Mouse (Mus musculus) splenic B cell, adult 2 months (primary cell): ENCODE data around the gene Itpr1.

Source experiments
- DNase-seq: peaks from one replicate; pipeline ENCODE4 v3.0.0-alpha.2; 2011; ENCODE audit warnings: low read depth, low spot score
- H3K27me3 ChIP-seq: 2 replicates; pipeline ENCODE4 v1.6.1; 2012; ENCODE audit warnings: mild to moderate bottlenecking, low read length, moderate library complexity, mixed read lengths; ENCODE audit not compliant: control insufficient read depth, poor library complexity, insufficient read depth, severe bottlenecking
- H3K36me3 ChIP-seq: 2 replicates; pipeline ENCODE4 v1.6.1; 2012; ENCODE audit warnings: mild to moderate bottlenecking, low read length, moderate library complexity, mixed read lengths; ENCODE audit not compliant: control insufficient read depth, poor library complexity, insufficient read depth, severe bottlenecking

The Itpr1 gene

DNA sequence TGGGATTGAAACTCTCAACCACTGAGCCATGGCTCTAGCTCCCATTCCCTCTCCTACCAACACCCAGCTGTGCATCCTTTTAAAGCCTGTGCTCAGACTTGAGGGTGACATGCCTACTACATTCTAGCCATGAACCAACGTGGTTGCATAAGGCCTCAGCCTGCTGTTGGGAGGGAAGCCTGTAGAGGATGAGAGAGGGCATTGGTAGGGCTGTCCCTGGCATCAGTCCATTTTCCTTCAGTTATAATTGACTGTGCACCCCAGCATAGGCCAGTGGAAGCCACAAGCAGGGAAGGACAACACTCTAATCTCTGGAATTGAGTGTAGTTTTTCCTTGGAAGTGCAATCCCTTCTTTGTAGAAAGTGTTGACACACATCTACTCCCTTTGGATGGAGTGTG is 233.9 kb downstream of the Itpr1 start:
- H3K36me3 ChIP-seq = peaks cover 6% of the 10 kb centered on the region
- no peak for DNase-seq
- H3K27me3 ChIP-seq = no peaks in the 10 kb centered on the region

DNA sequence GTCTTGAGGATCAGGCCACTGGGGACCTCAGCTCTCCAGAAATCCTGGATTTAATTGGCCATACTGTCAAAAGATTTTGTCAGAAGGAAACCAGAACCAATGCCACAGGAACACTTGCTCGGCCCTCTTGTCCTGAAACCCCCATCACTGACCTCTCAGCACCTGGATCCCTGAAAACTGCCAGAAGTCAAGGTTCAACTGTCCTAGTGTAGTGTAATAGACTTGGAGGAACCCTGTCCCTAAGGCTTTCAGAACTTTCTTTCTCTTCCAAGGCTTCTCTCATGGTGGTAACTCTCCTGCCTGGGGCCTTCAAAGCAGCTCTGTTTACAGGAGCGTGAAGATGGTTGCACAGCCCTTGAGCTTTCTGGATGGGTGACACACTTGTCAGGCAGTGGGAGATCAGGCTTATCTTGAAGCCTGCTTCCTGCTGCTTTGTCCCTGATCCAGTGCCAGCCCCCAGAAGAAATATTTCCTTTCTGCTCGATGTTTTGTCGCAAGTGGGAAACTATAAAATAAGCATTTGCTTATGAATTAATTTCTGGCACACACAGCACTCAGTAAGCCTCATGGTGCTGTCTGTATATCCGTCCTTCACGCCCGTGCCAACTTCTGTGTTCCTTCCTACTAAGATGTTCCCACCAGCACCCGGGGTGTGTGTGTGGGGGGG is 234.4 kb downstream of the Itpr1 start:
- no peak for DNase-seq
- peaks cover 2% of the 10 kb centered on the region for H3K36me3 ChIP-seq
- H3K27me3 ChIP-seq = no peaks in the 10 kb centered on the region

DNA sequence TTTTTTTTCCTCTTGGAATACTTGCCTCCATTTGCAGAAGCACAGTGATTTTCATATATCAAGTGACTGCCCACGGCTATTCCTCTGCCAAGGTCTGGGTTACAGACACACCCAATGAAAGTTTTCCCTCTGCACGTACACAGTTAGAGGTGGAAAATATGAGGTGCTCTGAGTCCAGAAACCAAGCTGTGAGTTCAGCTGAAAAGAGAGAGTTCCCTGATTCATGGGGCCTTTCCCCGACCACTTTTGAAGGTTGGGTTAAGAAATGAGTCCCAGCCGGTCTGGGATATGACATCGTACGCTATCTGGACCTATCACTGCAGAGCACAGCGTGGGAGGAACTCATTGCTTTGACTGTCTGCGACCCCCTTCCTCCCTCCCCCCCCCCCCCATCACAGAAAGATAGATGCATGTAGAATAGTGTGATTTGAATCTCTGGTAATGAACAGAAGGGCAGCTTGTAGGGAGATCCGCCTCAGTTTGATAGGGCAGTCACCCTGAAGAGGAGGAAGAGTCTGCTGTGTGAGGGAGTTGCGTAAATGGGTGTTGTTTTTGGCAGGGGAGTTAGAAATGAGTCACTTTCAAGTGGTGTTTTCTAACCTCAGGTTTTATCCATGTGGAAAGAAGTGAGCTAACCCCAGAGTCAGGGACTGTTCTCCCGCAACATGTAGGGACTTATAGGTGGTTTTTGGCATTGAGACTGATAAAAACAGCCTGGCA is 235.3 kb downstream of the Itpr1 start:
- Histone ChIP-seq H3K27me3 (no peaks in the 10 kb centered on the region), H3K36me3 (peaks cover 2% of the 10 kb centered on the region)
- no peak for DNase-seq

GRCm38 (mm10) chr6:108448864-108449263 is 236.0 kb downstream of the Itpr1 start:
- DNase-seq = no peak
- H3K36me3 ChIP-seq = peaks cover 2% of the 10 kb centered on the region
- H3K27me3 ChIP-seq = no peaks in the 10 kb centered on the region

GRCm38 (mm10) chr6:108451536-108451935 is 238.6 kb downstream of the Itpr1 start:
- H3K36me3 ChIP-seq = peaks cover 2% of the 10 kb centered on the region; the same call in 1 of the 2 replicates
- no peak for DNase-seq
- H3K27me3 ChIP-seq = no peaks in the 10 kb centered on the region

DNA sequence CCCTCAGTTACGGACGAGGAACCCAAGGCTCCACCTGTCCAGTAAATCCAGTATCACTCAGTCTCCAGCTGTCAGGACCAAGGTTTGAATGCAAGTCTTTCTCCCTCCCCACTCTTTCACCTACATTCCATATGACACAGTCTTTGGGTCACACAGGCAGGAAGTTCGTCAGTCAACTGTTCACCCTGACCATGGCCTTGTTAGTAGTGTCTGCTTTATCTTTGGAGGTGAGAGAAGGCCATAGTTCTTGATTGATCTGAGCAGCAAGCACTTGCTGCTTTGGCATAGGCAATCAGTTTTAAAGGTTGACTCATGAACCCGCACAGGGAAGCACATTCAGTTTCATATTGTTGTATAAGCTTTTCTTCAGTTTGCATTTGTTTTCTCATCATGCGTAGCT is 240.7 kb downstream of the Itpr1 start:
- H3K27me3 ChIP-seq = no peaks in the 10 kb centered on the region
- no peak for DNase-seq
- H3K36me3 ChIP-seq = peaks cover 2% of the 10 kb centered on the region; the same call in 1 of the 2 replicates

- Histone ChIP-seq H3K27me3 (no peaks in the 10 kb centered on the region), H3K36me3 (peaks cover 5% of the 10 kb centered on the region; the same call in 1 of the 2 replicates)
- DNase-seq = no peak
Measured at GRCm38 (mm10) chr6:108454061-108454891, 241.4 kb downstream of the Itpr1 start.

DNA sequence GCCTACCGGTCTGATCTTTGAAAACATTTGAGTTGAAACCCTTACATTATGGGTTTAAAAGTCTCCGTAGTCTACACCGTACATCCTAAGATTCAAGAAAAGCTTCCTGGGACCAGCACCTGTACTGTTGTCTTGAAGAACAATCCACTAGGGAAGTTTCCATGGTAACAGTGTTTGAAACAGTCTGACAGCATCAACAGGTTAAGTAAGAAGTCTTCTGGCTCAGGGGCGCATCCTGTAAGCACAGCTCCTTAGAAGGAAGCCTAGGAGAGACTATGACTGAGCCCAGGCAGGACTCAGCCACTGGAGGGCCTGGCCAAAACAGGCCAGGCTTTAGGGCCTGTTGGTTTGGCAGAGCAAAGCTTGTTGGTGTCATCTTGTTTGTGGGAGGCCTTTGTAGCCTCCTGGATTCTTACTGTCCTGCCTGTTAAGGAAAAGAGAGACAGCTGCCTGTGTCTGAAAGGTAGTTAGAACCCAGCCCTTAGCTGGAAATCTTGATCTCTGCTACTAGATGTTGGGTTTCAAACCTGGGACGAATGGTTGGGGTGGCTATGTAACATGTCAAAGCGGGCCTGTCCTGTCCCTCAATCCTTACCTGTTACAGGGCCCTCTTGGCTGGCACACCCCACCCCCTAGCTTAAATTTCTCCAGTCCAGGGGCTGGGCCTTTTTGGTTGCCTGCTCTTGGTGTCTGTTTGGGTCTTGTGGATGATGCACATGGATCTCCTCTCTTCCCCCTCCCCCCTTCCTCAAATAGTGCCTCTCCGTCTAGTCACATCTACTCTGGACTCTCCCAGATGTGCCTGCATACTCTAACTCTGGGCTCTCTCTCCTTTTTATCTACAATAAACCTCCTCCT is 242.3 kb downstream of the Itpr1 start:
- Histone ChIP-seq H3K36me3 (peaks cover 4% of the 10 kb centered on the region; the same call in 1 of the 2 replicates), H3K27me3 (no peaks in the 10 kb centered on the region)
- DNase-seq = no peak

DNA sequence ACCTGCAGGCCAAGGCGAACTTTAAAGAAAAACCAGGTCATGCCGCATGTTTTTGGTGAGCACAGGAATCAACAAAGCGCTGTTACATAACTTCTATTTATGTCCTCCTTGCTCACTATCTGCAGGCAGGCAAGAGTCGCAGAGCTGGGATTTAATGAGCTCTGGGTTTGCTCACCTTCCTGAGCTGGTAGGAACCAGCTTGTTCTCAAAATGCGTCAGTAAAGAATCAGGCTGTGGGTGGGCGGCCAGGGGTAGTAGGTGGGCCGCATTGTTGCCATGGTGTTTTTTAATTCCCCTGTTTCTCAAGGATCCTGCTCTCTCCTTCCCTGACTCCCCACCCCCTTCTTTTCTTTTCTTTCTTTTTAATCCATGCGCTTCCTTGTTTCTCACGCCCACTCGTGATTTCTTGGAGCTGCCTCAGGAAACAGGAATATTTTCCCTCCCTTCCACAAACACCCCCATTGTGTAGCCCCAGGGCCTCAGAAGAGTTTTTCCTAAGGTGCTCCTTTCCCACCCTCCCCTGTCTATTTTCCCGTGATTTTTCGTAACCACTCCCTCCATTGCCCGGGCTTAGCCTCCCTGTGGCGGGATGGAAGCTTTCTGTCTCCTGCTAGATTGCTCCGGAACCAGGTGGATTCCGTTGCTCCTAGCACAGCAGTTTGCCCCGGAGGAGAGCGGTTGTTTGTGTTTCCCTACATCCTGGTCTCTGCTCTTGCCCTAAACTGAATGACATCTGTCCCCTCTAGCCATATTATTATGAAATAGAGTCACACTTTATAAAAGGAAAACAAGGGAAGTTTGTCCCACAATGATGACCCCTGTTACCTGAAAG is 243.6 kb downstream of the Itpr1 start:
- Histone ChIP-seq H3K27me3 (no peaks in the 10 kb centered on the region), H3K36me3 (peaks cover 4% of the 10 kb centered on the region; the same call in 1 of the 2 replicates)
- no peak for DNase-seq

DNA sequence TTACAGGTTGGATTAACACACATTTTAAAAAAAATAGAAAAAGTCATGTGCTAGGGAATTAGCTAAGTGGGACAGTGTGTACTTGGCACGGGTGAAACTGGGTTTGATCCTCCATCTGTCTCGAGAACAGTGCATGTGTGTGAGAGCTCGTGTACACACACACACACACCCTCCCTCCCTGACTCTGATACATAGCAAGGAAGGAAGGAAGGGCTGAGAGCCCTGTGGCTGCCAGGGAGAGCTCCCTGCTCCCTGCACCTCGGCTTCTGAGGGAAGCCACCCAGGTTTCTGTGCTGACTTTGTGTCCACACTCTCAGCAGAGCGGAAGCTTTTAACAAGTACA is 244.1 kb downstream of the Itpr1 start:
- DNase-seq = no peak

GRCm38 (mm10) chr6:108457516-108458181 is 244.8 kb downstream of the Itpr1 start:
- DNase-seq = no peak
- peaks cover 4% of the 10 kb centered on the region; the same call in 1 of the 2 replicates for H3K36me3 ChIP-seq
- H3K27me3 ChIP-seq = no peaks in the 10 kb centered on the region

More for the DNA sequence above, 244.1 kb downstream of the Itpr1 start:
- no peaks in the 10 kb centered on the region for H3K27me3 ChIP-seq
- H3K36me3 ChIP-seq = peaks cover 4% of the 10 kb centered on the region; the same call in 1 of the 2 replicates

- peaks cover 4% of the 10 kb centered on the region; the same call in 1 of the 2 replicates for H3K36me3 ChIP-seq
- no peak for DNase-seq
Measured at GRCm38 (mm10) chr6:108458182-108458571, 245.3 kb downstream of the Itpr1 start.

GRCm38 (mm10) chr6:108458826-108459225 is 245.9 kb downstream of the Itpr1 start:
- no peak for DNase-seq
- H3K27me3 ChIP-seq = no peaks in the 10 kb centered on the region
- H3K36me3 ChIP-seq = peaks cover 4% of the 10 kb centered on the region; the same call in 1 of the 2 replicates

More at GRCm38 (mm10) chr6:108458182-108458571, 245.3 kb downstream of the Itpr1 start:
- no peaks in the 10 kb centered on the region for H3K27me3 ChIP-seq
